Mouse (Mus musculus): Measurements from ENCODE around the gene Syn3.
"Not testable (repeated sequence)": the region's sequence is repeated elsewhere in the genome, so short reads cannot be mapped to it uniquely, and the experiment has no call there.

Gene Syn3

DNA sequence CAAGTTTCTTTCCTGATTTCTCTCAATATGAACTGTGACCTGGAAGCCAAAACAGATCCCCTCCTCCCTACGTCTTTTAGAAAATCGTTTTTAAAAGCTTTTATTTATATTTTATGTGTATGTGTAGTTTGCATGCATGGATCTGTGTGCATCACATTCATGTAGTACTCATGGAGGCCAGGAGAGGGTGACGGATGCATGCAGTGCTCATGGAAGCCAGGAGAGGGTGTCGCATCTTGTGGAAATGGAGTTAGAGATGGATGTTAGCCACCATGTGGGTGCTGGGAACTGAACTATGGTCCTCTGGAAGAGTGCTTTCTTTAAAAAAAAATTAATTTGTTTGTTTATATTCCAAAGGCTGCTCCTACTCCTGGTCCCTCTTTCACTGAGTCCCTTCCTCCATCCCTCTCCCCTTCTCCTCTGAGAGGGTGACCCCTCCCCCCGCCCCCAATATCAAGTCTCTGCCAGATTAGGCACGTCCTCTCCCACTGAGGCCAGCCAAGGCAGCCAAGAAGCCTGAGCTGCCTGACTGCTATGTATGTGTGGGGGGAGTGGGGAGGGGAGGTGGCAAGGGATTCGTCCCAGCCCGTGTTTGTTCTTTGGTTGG lies 442.3 kb downstream of the Syn3 start:
- no peak for DNase-seq (ENCODE audit: low spot score in 2 of 2)

DNA sequence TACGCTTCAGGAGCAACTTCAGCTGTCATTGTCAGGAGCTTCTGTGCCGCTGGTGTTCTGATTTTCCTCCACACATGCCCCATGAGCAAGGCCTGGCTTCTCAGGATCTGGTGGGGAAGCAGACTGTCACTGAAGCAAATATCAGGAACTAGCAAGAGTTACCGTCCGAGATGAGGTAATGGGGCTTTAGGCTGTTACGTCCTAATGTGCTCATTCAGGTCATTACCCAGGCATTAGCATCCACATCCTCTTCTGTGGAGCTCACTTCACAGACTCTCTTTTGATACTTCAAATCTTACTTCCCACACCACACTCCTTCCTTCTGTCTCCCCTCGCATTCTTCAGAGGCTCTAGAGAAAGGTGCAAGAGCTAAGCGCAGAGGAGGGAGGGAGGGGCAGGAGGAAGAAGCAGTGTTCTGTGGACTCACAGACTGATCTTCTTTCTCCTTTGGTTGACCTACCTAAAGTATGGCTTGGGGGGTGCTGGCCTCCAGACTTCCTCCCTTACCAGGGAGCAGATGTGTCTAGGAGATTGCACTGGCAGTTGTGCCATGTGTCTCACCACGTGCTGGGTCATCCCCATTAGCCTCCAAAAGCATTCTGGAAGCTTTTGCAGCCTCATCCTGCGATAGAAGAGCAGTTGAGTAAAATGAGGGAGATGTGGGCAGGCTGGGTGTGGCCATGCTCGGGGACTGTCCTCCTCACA lies 445.7 kb downstream of the Syn3 start:
- no peak for DNase-seq (ENCODE audit: low spot score in 2 of 2)

DNA sequence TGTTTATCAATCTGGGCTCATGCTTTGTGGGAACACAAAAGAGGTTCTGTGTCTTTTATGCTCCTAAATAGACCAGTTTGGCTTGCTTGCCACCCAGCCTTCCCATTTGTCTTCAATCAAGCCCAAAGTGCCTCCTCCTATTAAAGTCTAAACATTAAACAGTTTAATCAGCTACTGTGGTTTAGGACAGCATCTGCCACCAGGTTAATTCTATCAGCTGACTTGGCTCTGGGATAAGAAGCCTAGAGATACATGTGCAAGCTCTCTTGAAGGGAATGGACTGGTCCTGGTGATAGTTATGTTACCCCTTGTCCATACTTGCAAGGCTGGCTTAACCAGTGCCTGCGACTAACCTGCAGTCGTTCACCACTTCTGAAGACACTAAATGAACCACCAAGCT lies 448.2 kb downstream of the Syn3 start:
- no peak for DNase-seq (ENCODE audit: low spot score in 2 of 2)

DNA sequence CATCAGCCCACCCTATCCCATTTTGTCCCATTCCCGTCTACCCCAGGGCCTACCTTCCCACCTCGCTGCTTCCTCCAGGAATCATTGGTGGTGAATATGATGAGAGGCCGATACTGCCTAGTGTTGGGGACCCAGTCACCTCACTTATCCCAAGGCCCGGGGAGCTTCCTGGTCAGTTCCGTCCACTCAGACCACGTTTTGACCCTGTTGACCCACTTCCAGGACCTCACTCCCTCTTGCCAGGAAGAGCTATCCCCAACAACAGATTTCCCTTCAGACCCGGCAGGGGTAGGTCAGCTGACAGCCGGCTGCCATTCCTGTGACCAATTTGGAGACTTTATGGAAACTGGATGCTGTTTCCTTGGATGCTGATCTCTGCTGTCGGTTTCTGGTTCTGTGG lies 450.9 kb downstream of the Syn3 start:
- no peak for DNase-seq (ENCODE audit: low spot score in 2 of 2)

DNA sequence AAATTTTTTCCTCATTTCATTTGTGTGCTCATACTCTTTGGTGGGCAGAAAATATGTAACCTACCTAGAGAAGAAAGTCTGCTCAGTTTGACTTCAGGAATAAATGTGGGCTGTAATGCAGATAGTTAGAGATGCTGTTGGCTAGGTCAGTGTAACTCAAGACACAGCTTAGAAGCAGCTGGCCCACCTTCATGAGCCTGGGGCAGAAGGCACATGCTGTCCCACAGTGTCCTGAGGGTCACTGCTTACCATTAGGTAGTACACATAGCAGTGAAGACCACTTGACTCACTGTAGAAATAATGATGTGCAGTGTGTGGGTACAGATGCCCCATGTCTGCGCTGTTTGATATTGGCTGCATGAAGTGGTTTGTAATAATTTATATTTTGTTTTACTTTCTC lies 452.3 kb downstream of the Syn3 start:
- DNase-seq (ENCODE audit: low spot score in 2 of 2): no peak

DNA sequence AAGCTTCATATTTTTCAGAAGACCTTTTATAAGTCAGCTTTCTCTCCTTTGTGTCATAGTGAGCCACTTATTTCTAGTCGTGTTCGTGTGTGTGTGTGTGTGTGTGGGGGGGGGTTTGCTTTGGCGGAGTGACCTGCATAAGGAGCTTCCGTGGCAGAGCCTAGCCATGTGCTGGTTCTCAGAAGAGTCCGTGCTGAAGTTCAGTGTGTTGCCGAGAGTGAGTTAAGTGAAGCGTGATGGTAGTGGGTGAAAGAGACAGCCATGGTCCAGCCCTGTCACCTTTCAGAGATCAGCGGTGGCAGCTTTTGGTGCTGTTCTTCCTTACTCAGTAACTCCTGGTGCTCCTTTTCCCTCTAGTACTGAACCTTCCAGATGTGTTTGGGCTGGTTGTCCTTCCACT lies 454.6 kb downstream of the Syn3 start:
- no peak for DNase-seq (ENCODE audit: low spot score in 2 of 2)

DNA sequence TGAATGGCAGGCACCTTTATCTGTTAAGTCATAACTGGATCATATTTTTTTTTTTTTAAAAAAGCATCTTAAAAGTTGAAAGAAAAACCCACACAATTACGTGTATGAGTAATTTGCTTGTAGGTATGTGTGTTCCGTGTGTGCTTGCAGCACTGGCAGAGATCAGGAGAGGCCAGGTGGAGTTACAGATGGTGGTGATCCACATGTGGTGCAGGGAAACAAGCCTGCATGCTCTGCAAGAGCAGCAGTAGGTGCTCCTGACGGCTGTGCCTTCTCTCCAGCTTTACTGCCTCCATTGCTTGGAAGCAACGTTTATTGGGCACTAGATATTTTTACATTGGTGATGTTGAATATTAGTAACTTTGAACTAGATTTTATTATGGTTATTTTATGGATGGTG lies 455.0 kb downstream of the Syn3 start:
- DNase-seq (ENCODE audit: low spot score in 2 of 2): no peak

DNA sequence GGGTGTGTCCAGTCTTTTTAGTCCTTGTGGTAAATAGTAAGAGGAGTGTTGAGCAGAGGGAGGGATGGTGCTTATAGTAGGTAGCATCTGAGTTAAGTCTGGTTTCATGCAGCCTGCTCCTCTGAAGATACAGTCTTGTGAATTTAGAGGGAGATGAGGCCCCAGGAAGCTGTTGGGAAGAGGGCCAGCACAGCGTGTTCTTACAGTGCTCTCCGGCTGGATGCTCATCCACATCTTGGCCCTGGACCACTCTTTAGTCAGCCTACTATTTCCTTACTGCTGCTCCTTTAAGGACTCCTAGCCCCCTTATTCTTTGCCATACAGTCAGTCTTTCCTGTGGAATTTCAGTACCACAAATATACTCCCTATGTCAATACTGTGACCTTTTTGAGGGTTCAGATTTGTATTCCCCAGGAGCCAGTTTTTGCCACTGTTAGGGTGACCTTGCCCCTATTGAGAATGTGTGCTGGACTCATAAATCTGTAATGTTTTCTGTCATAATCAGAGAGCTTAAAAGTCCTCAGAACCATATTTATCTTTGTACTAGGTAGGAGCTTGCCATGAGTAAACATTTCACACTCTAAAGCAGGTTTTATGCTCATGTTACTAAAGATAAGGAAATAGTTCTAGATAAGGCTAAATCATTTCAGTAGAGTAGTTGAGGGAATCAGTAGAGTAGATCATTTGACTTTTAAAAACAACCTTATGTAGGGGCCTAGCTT lies 464.5 kb downstream of the Syn3 start:
- DNase-seq (ENCODE audit: low spot score in 2 of 2): no peak

DNA sequence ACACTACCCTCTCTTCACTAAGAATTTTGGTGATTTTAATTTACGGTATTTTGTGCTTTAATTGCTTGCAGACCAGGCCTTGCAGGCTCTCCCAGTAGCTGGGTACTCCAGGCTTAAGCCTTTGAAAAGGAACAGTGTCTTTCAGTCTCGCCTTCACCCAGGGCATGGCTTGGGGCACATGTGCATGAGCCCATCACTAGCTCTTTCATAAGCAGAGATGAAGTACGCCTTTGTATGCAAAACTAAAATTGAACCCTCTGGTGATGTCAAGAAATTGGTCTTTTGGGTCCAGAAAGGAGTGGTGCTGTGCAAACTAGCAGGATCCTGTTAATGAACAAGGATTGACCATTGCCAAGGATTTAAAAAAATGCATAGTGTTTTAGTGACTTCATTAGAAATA lies 466.2 kb downstream of the Syn3 start:
- DNase-seq (ENCODE audit: low spot score in 2 of 2): no peak

DNA sequence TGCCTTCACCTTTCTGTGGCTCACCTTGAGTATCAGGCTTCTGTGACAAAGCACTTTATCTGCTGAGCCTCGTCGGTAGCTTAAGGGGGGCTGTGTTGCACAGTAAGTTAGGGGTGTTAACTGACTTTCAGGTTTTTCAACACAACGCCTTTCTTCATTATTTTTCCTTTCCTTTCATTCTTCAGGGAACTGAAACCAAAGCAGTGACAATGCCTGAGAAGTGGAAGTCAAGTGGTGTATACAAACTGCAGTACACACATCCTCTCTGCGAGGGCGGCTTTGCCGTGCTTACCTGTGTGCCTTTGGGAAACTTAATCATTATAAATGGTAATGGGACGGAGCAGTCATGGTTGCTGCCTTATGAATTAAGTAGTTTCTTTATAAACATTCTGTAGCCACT lies 468.0 kb downstream of the Syn3 start:
- DNase-seq (ENCODE audit: low spot score in 2 of 2): no peak

DNA sequence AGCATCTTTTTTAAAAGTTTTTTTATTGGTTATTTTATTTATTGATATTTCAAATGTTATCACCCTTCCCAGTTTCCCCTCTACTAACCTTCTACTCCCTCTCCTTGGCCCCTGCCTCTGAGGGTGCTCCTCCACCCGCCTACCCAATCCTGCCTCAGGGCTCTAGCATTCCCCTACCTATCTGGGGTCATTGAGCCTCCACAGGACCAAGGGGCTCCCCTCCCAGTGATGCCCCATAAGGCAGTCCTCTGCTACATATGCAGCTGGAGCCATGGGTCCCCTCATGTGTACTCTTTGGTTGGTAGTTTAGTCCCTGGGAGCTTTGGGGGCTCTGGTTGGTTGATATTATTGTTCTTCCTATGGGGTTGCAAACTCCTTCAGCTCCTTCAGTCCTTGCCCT lies 471.9 kb downstream of the Syn3 start:
- not testable (repeated sequence) for DNase-seq (ENCODE audit: low spot score in 2 of 2)

DNA sequence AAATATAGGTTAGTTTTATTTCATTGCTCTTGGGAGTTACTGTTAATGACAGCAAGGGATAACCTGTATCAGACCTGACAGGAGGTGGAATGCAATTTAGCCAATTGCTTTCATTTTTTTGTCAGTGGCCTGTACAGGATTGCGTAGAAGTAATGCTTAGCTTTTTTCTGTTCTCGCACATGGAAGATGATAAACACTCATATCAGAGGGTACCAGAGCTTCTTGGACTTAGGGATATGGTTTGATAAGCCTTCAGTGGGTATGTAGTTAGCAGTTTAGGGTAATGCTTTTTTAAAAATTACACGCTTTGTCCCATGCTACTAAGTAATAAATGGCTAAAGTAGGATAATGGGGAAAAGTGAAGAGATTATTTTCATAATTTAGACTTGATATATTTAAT lies 472.3 kb downstream of the Syn3 start:
- DNase-seq (ENCODE audit: low spot score in 2 of 2): no peak

DNA sequence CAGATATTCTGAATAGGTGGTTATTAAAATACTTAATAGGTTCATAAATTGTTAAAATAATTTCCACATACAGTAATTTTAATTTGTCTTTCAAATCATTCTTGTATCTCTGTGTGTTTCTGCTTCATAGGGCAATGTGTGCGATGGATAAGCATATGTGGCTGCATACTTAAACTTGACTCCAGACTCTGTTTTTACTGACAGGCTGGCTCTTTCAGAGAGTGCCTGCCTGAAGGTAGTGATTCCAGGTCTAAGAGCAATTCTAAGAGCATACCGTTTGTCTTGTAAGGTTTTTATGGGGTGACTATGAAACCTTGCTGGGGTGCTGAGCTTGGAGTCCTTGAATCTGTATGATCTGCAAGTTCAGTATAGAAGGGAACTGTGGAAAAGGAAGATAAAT lies 472.8 kb downstream of the Syn3 start:
- DNase-seq (ENCODE audit: low spot score in 2 of 2): no peak

DNA sequence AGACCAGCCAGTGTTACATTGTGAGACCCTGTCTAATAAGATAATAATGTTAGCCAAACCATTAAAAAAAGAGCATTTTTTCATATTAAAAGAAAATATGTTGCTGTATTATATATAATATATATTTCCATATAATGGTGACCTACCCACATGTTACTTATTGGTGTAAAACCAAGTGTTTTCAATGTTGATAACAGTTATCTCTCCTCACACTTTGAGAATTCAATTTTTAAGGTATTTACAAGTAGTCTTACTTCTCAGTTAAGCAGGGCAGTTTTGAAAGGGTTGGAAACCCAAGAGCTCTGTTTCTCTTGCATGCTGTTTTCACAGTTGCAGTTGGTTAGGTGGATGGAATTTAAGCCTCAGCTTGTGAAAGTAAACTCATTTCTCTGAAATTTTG lies 475.5 kb downstream of the Syn3 start:
- no peak for DNase-seq (ENCODE audit: low spot score in 2 of 2)

DNA sequence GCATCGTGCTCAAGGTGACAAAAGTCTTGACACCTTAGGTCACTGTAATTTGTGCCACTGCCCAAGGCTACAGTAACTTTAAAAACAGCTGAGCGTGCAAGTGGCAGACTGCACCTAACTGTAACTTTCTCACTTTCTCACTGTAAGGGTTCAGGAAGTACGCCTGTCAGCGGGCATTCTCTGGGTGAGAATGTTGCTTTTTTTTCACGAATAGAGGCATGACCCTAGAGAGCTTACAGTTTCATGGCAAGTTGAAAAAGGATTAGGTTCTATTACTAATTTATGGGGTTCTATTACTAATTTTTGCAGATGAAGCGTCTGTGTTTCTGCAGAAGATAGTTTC lies 476.3 kb downstream of the Syn3 start:
- DNase-seq (ENCODE audit: low spot score in 2 of 2): no peak

DNA sequence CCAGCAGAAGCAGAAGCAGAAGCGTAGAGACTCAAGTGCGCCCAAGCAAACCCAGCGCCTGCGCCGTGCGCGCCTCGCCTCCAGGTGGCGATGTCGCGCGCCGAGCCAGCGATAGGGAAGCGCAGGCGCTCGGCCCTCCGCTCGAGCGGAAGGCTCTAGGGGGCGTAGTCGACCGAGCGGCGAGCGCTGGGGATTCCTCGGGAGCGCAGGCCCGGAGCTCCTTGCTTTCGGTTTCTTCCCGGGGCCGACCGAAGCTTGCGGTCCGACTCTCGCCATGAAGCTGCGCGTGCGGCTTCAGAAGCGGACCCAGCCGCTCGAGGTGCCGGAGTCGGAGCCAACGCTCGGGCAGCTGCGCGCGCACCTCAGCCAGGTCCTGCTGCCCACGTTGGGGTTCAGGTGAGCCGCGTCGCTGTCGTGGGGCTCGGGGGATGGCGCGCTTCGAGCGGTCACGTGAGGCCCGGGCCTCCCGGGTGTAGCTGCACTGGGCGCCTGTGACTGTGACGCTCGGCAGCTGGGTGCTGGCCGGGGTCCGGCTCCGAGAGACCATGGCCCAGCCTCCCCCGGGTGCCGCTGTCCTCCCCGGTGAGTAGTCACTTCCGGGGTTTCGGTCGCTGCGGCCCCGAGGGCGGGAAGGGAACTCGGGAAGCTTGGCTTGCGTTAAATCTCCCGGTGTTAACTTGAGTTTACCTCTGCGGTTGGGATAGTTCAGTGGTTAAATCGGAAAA lies 476.8 kb downstream of the Syn3 start, which contains the start of gene Fbxo7:
Gene Fbxo7 (plus strand): TSS at position 224 of the 725 bp plus-strand sequence.
- peak; percentile 77 to 98 for DNase-seq (ENCODE audit: low spot score in 2 of 2)

DNA sequence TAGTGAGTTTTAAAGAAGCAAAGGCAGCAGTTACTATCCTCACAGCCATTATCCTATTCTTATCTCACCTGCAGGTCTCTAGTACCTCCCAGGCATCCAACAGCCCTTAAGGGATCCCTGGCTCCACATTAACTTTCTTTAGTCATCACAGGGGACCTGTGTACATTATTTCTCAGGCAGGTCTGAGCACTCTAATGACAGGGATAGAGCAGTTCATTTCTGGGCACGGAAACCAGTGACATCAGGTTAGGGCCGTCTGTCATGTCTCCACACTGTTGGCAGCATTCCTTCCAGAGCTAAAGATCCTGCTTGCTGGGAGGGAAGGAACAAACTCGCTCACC lies 477.3 kb downstream of the Syn3 start:
- no peak for DNase-seq (ENCODE audit: low spot score in 2 of 2)

DNA sequence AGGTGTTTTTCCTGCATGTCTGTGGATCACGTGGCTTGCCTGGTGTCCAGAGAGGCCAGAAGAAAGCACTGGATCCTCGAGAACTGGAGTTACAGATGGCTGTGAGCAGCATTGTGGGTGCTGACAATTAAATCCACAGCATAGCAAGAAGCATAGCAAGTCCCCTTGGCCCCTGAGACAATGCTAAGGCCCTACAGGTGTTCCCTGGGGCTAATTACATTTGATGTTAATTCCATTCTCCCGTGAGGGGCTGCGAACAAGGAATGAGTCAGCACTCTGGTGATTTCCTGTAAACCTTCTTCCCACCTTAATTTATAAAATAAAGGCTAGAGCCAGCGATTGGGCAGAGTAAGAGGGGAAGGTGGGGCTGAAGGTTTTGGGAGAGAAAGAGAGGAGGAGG lies 479.9 kb downstream of the Syn3 start:
- DNase-seq (ENCODE audit: low spot score in 2 of 2): no peak

DNA sequence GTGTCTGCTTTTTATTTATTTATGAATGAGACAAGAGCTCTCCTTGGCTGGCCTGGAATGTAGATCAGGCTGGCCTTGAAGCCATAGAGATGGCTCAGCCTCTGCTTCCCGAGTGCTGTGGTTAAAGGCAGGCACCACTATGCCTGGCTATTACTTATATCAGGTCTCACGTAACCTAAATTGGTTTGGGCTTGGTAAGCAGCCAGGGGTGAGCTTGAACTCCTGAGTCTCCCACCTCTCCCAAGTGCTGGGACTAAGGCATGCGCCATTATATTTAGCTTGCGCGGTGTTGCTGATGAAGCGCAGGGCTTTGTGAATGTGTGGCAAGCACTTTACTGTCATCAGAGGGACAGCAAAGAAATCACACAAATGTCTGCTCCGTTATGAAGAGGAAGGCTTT lies 480.9 kb downstream of the Syn3 start:
- DNase-seq (ENCODE audit: low spot score in 2 of 2): no peak

DNA sequence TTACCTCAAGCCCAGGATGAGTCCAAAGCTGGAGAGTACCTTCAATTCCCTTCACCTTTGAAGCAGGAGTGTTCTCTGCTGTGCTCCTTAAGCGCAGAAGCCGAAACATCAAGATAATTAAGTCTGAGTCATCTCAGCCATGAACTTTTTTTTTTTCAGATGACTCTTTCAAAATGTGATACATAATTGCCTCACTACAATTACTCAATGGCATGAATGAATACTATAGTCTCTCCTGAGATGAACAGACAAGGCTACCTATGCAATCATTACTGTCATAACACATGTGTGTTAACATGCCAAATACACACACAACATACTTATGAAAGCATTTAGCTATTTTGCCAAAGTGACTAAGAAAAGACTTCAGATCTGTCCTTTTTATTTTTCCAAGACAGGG lies 486.9 kb downstream of the Syn3 start, which contains the start of gene Bpifc:
Gene Bpifc (minus strand): TSS at position 115 of the 400 bp plus-strand sequence.
- no peak for DNase-seq (ENCODE audit: low spot score in 2 of 2)

DNA sequence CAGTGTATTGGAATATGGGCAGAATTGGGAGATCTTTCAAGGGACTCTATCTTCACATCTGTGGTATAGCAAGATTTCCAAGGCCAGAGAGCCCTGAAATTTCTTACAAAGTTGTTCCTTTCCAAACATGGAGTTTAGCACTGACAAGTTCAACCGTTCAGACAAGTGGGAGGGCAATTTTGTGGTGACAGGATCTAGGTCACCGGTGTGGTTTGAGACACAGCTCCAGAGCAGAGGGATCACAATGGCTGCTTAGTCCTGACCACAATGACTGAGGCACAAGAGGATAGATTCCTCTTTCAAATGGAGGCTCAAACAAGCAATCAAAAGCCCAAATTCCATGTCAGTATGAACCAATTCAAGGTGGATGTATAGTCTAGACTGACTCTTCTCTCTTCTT lies 487.5 kb downstream of the Syn3 start:
- no peak for DNase-seq (ENCODE audit: low spot score in 2 of 2)

DNA sequence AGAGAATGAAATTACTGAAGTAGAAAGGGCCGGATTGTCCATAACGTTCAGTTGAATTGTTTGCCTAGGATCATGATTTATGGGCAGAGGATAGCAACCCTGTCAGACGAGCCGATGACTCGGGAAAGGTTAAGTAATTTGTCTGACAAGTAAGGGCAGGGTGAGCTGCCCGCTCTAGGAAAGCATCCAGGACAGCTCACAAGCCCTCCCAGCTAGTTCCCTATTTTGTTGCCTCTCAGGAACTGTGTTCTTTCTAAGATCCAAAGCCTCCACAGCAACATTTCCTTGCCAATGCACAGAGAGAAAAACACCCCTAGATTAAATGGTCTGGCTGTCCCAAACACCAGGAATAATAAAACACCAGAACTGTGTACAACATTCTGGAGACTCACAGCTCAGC lies 488.1 kb downstream of the Syn3 start:
- DNase-seq (ENCODE audit: low spot score in 2 of 2): no peak

DNA sequence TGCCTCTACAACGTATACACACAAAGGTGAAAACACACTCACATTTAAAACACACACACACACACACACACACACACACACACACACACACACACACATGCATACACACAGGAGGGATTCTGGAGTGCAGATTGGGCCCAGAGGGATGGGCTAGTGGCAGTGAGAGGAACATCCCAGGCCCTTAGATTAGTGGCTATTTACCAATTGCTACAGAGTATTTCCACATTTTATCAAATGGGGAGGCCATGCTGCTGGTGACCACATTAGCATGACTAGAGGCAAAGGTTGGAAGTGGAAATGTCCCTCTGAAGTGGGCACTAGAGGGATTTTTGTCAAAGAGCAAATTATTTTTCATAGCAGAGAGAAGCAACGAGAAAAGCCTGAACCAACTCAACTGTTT lies 489.0 kb downstream of the Syn3 start:
- no peak for DNase-seq (ENCODE audit: low spot score in 2 of 2)

Measured in cerebellum, postnatal 4 days (tissue).